Mouse (Mus musculus) kidney, adult 2 months (tissue): Measurements from ENCODE around the gene Cnppd1.

Source experiments
- CTCF ChIP-seq: fragments of 200-500 bp; conservative IDR thresholded peaks from 2 replicates; pipeline ENCODE4 v1.5.1; 2011; ENCODE audit warnings: low read depth, mild to moderate bottlenecking, control low read depth, low read length, moderate library complexity, mixed read lengths; ENCODE audit not compliant: insufficient read depth, insufficient read length
- POLR2A ChIP-seq: fragments of 200-500 bp; IDR thresholded peaks from one replicate; pipeline ENCODE4 v1.6.1; 2011; ENCODE audit warnings: low read depth, low read length, control low read depth

- TF ChIP-seq CTCF = no peak
- TF ChIP-seq POLR2A = no peak
These were observed 8.9 kb downstream of the Cnppd1 start, which contains the start of gene Slc23a3 for GRCm38 (mm10) chr1:75133421-75134207.
